Mouse (Mus musculus): Measurements from ENCODE around the gene Cd4. TPM values are rescaled to one million over a fixed set of nuclear protein-coding genes. Genes with fewer than 3 reads are reported as not detected.

The Cd4 gene
- polyA plus RNA-seq, 2 experiments: 0.10 to 0.26 TPM

DNA sequence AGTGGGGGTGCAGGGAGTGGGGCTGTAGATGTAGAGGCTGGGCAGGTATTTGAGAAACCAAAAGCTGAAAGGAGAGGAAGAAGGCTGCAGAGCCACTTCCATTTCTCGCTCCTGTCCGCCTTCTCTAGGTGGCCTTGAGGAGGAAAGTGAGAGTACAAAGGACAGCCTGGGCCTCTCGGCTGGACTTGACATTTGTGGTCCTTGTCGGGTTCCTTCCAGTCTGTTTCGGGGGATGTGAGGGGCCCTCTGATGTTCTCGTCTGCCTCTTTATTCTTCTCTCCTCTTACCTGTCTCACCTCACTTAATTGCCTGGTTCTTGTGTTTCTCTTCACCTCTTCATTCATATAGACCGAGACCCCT lies 30.3 kb upstream of the Cd4 start:
- Histone ChIP-seq H3K36me3 (ENCODE audit: control insufficient read depth, insufficient read depth, low read length) (peaks cover 17% of the 10 kb centered on the region), H3K4me2 (replicated peaks; ENCODE audit: low read depth, low read length, severe bottlenecking) (peak overlapping the region; percentile 98), H3K4me1 (ENCODE audit: control insufficient read depth, insufficient read depth, low read length) (peaks cover 38% of the 10 kb centered on the region), H3K9me3 (ENCODE audit: control insufficient read depth, low read length) (no peaks in the 10 kb centered on the region), H3K9ac (ENCODE audit: low read depth, low read length, severe bottlenecking) (peak overlapping the region; percentile 99), H3K27ac (replicated peaks; ENCODE audit: low read depth, low read length) (peak overlapping the region; percentile 99), H3K4me3 (replicated peaks; ENCODE audit: low read length) (peak overlapping the region; percentile 92), H3K27me3 (ENCODE audit: control insufficient read depth, insufficient read depth, low read length) (no peaks in the 10 kb centered on the region)
- ATAC-seq (ENCODE audit: low FRiP score, low read depth) (no peak), DNase-seq (ENCODE audit: low spot score) (no peak)
- WGBS: 9% methylated on average over 7 of the region's 7 CpGs
- TF ChIP-seq POLR2A (IDR thresholded peaks at IDR 0.05; ENCODE audit: borderline replicate concordance, extremely low read depth, insufficient read depth, insufficient read length): no peak

DNA sequence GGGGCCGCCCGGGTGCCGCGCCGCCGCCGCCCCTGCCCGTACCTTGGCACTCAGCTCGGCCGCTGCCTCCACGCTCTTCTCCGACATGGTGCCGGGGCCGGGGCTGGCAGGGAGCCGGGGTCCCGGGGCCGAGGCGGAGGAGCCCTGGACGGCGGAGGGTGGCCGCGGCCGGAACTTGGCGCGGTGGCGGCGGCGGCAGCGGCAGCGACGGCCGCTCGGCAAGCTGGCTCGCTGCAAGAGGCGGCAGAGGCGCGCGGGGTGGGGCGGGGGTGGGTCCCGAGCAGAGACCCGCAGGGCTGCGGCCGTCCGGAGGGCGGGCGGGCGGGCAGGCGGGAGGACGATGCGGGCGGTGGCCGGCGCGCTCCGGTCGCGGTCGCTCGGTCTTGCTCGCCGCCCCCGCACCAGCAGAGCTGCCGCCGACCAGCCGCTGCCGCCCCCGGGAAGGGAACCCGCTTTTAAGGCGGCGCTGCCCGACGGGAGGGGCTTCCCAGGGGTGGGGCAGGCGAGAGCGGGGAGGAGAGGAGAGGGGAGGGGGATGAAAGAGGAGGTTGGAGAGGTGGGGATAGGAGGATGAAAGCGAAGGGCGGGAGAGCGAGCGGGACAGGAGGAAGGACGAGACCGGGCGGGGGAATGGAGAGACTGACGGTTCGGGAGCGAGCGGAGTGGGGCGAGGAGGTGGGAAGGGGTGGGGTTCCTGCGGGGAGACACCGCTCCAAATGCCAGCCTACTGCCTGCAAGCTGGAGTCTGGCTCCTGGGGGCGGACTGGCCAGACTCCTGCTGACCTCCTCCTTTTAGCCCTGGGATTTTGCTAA lies 29.7 kb upstream of the Cd4 start:
- Histone ChIP-seq H3K4me3 (replicated peaks; ENCODE audit: low read length) (peak overlapping the region; percentile 92), H3K4me1 (ENCODE audit: control insufficient read depth, insufficient read depth, low read length) (peaks cover 38% of the 10 kb centered on the region), H3K27ac (replicated peaks; ENCODE audit: low read depth, low read length) (peak overlapping the region; percentile 99), H3K36me3 (ENCODE audit: control insufficient read depth, insufficient read depth, low read length) (peaks cover 22% of the 10 kb centered on the region), H3K9ac (ENCODE audit: low read depth, low read length, severe bottlenecking) (peak overlapping the region; percentile 99), H3K9me3 (ENCODE audit: control insufficient read depth, low read length) (no peaks in the 10 kb centered on the region), H3K27me3 (ENCODE audit: control insufficient read depth, insufficient read depth, low read length) (no peaks in the 10 kb centered on the region), H3K4me2 (replicated peaks; ENCODE audit: low read depth, low read length, severe bottlenecking) (peak overlapping the region; percentile 98)
- under 1% methylated on average over 30 of the region's 89 CpGs for WGBS
- DNase-seq (ENCODE audit: low spot score) (peak; percentile 92), ATAC-seq (ENCODE audit: low FRiP score, low read depth) (peak; percentile 51)
- peak; percentile 93; the same call in 1 of the 2 replicates for TF ChIP-seq POLR2A (IDR thresholded peaks at IDR 0.05; ENCODE audit: borderline replicate concordance, extremely low read depth, insufficient read depth, insufficient read length)

- peaks cover 36% of the 10 kb centered on the region for H3K4me1 ChIP-seq (ENCODE audit: control insufficient read depth, insufficient read depth, low read length)
- no peaks in the 10 kb centered on the region for H3K9me3 ChIP-seq (ENCODE audit: control insufficient read depth, low read length)
- no peak for TF ChIP-seq POLR2A (IDR thresholded peaks at IDR 0.05; ENCODE audit: borderline replicate concordance, extremely low read depth, insufficient read depth, insufficient read length)
- DNase-seq (ENCODE audit: low spot score) (peak; percentile 74), ATAC-seq (ENCODE audit: low FRiP score, low read depth) (peak; percentile 51)
- peak overlapping the region; percentile 99 for H3K27ac ChIP-seq (replicated peaks; ENCODE audit: low read depth, low read length)
- no peaks in the 10 kb centered on the region for H3K27me3 ChIP-seq (ENCODE audit: control insufficient read depth, insufficient read depth, low read length)
- peak overlapping the region; percentile 92 for H3K4me3 ChIP-seq (replicated peaks; ENCODE audit: low read length)
- H3K36me3 ChIP-seq (ENCODE audit: control insufficient read depth, insufficient read depth, low read length): peaks cover 26% of the 10 kb centered on the region
- peak overlapping the region; percentile 98 for H3K4me2 ChIP-seq (replicated peaks; ENCODE audit: low read depth, low read length, severe bottlenecking)
- under 1% methylated on average over 46 of the region's 67 CpGs for WGBS
- peak overlapping the region; percentile 99 for H3K9ac ChIP-seq (ENCODE audit: low read depth, low read length, severe bottlenecking)
Measured at GRCm38 (mm10) chr6:124916695-124917517, 28.9 kb upstream of the Cd4 start.

DNA sequence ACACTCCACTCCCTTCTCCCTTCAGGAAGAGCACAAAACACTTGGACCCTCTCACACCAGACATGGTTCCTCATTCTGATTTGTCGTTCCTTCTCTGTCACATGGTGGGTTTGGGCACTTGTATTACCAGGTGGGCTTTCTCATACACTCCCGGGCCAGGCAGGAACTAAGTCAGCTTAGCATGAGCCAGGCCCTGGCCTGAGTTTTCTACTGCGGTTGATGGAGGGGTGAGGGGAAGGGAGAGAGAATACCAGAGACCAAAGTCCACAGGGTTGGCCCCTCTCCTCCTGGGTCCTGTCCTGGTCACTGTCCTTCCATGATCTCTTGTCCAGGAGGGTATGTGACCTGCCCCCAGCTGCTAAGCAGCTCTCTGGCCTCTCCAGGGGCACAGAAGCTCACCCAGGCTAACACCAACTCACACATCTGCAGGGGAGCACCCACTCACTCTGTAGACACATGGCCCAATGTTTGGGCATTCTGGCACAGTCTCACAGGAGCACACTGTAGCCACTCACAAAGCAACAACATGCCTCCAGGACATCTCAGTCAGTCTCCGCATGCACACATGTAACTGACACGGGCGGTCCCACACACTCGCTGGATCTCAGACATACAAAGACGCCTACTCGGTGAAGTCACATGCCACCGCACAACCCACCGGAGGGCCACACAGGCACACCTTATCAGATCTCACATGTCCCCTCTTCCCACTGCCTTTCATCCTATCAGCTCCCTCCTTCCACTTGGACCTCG lies 28.1 kb upstream of the Cd4 start:
- TF ChIP-seq POLR2A (IDR thresholded peaks at IDR 0.05; ENCODE audit: borderline replicate concordance, extremely low read depth, insufficient read depth, insufficient read length): no peak

More for the DNA sequence above, 28.1 kb upstream of the Cd4 start:
- no peak for ATAC-seq (ENCODE audit: low FRiP score, low read depth)
- Histone ChIP-seq H3K27ac (replicated peaks; ENCODE audit: low read depth, low read length) (peak overlapping the region; percentile 99; the same call in 1 of the 2 replicates), H3K4me3 (replicated peaks; ENCODE audit: low read length) (peak overlapping the region; percentile 92), H3K4me1 (ENCODE audit: control insufficient read depth, insufficient read depth, low read length) (peaks cover 33% of the 10 kb centered on the region), H3K4me2 (replicated peaks; ENCODE audit: low read depth, low read length, severe bottlenecking) (peak overlapping the region; percentile 98), H3K9ac (ENCODE audit: low read depth, low read length, severe bottlenecking) (peak overlapping the region; percentile 99), H3K9me3 (ENCODE audit: control insufficient read depth, low read length) (no peaks in the 10 kb centered on the region), H3K27me3 (ENCODE audit: control insufficient read depth, insufficient read depth, low read length) (no peaks in the 10 kb centered on the region), H3K36me3 (ENCODE audit: control insufficient read depth, insufficient read depth, low read length) (peaks cover 26% of the 10 kb centered on the region)
- no peak for DNase-seq (ENCODE audit: low spot score)
- 2% methylated on average over 12 of the region's 12 CpGs for WGBS

Data from limb, embryonic 14.5 days (tissue).